Mouse (Mus musculus) lung, embryonic 15.5 days (tissue): Measurements from ENCODE around the gene Kcnj15. TPM values are rescaled to one million over a fixed set of nuclear protein-coding genes. Genes with fewer than 3 reads are reported as not detected.

Source experiments
- ATAC-seq: fragments of 200-750 bp; cut with Nextera tagmentation; 2 replicates; pipeline ENCODE4 v1.8.0; 2017; ENCODE audit warnings: moderate number of reproducible peaks, borderline replicate concordance; ENCODE audit not compliant: low FRiP score, low TSS enrichment; ENCODE audit errors: extremely low read depth
- H3K27ac ChIP-seq: fragments of 300-500 bp; sonication (generic); 2 replicates; pipeline ENCODE4 v1.5.1; 2015; ENCODE audit warnings: moderate library complexity, mild to moderate bottlenecking, inconsistent platforms
- H3K27me3 ChIP-seq: fragments of 300-500 bp; sonication (generic); 2 replicates; pipeline ENCODE4 v1.6.1; 2015; ENCODE audit warnings: inconsistent platforms
- H3K36me3 ChIP-seq: fragments of 300-500 bp; sonication (generic); 2 replicates; pipeline ENCODE4 v1.6.1; 2015; ENCODE audit warnings: inconsistent platforms
- H3K4me1 ChIP-seq: fragments of 300-500 bp; sonication (generic); 2 replicates; pipeline ENCODE4 v1.6.1; 2015; ENCODE audit warnings: inconsistent platforms
- H3K4me2 ChIP-seq: fragments of 300-500 bp; sonication (generic); 2 replicates; pipeline ENCODE4 v1.6.1; 2015; ENCODE audit warnings: inconsistent platforms, mild to moderate bottlenecking, moderate library complexity
- H3K4me3 ChIP-seq: fragments of 300-500 bp; sonication (generic); 2 replicates; pipeline ENCODE4 v1.5.1; 2015; ENCODE audit warnings: mild to moderate bottlenecking, inconsistent platforms
- H3K9ac ChIP-seq: fragments of 300-500 bp; sonication (generic); 2 replicates; pipeline ENCODE4 v1.6.1; 2015; ENCODE audit warnings: inconsistent platforms
- H3K9me3 ChIP-seq: fragments of 300-500 bp; sonication (generic); 2 replicates; pipeline ENCODE4 v1.6.1; 2016; ENCODE audit warnings: inconsistent platforms
- WGBS: fragments of 180-500 bp; shearing (Covaris S2); methylation state at CpG from one replicate; pipeline ENCODE4 v1.1.7; 2015; 5-methylcytosine and 5-hydroxymethylcytosine counted together
- polyA plus RNA-seq: library from polyadenylated mRNA; unstranded; fragments of >200 nt; fragmentation: Nextera tagmentation; extraction: Ambion mirVana; gene quantifications from 2 replicates; pipeline ENCODE4 v1.2.1, GENCODE M21; 2015

Kcnj15 gene
- polyA plus RNA-seq, 1 experiment from 2014 or later: 1.9 TPM

DNA sequence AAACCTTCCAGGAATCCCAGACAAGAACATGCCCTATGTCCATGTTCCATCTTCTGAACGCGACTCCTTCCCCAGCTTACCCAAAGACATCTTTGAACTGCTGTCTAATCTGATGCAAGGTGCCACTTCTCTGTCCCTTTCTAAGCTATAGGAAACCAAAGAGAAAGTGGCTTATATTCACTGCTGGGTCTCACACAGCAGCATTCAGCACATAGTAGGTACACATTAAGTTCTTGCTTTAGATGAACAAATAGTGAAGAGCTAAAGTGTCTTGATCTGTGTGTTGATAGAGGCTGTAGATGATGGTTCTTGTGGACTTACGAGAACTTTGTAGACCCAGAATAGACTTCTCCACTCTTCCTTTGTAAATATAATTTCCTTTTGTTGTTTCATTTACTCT is 23.0 kb downstream of the Kcnj15 start:
- H3K27ac ChIP-seq: no peak overlapping the region
- ATAC-seq: no peak
- H3K9me3 ChIP-seq: no peaks in the 10 kb centered on the region
- H3K9ac ChIP-seq: no peak overlapping the region
- H3K27me3 ChIP-seq: no peaks in the 10 kb centered on the region
- no peak overlapping the region for H3K4me2 ChIP-seq
- no peaks in the 10 kb centered on the region for H3K36me3 ChIP-seq
- H3K4me1 ChIP-seq: peaks cover 9% of the 10 kb centered on the region; the same call in 1 of the 2 replicates
- H3K4me3 ChIP-seq: no peak overlapping the region
- WGBS: 92% methylated on average over 3 of the region's 3 CpGs

DNA sequence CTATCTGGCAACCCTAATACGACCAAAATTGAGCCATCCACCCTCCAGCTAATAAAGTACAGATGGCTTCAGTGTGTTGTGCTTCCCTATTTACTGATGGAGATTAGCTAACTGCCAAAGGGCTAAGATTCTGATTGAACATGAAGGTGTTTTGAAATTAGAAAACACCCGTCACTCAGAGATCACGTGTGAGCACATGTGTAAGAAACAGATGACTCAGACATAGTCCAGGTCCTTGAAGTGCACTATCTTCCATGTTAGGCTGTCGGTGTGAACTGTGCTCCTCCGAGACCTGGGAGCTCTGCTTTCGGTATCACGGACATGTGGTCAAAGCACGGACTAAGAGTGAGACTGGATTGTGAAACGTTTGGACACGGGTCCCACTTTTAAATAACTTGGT is 26.0 kb downstream of the Kcnj15 start:
- H3K27me3 ChIP-seq: no peaks in the 10 kb centered on the region
- no peak overlapping the region for H3K4me2 ChIP-seq
- 85% methylated on average over 10 of the region's 10 CpGs for WGBS
- no peak overlapping the region for H3K4me3 ChIP-seq
- no peaks in the 10 kb centered on the region for H3K36me3 ChIP-seq
- no peak overlapping the region for H3K9ac ChIP-seq
- H3K27ac ChIP-seq: no peak overlapping the region
- ATAC-seq: no peak
- no peaks in the 10 kb centered on the region for H3K9me3 ChIP-seq
- H3K4me1 ChIP-seq: peaks cover 9% of the 10 kb centered on the region; the same call in 1 of the 2 replicates

DNA sequence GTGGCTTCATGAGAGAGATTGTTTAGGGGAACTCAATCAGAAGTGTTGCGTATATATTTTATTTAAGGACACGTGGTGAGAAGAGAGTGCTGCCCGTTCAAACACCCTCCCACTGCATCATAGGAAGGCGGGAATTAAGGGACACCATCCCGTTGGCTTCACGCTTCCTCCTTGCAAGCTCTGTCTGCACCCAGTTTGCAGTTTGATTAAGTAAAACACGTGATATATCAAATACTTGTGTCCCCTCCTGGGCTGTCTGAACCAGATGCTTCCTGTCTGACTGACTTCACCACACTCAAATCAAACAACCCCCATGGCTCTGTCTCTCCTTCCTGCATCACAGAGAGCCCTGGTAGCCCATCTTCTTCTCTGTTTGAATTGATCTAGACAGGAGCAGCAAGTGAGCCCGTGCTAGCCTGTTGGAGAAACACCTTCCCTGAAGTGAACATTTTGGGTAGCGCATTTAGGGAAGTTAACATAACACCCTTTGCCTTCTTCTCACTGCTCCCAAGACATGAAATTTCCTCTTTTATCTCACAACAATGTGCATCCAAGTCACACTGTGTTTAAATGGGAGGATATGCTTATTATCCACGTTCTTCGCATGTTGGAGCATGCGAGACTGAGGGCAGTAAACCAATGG is 26.8 kb downstream of the Kcnj15 start:
- H3K36me3 ChIP-seq: no peaks in the 10 kb centered on the region
- no peak for ATAC-seq
- no peak overlapping the region for H3K4me3 ChIP-seq
- 0 out of 2 replicates have a peak, but pooled peaks cover 1% of the 10 kb centered on the region for H3K4me1 ChIP-seq
- no peak overlapping the region for H3K9ac ChIP-seq
- no peak overlapping the region for H3K27ac ChIP-seq
- no peaks in the 10 kb centered on the region for H3K27me3 ChIP-seq
- H3K9me3 ChIP-seq: no peaks in the 10 kb centered on the region
- WGBS: 50% methylated on average over 12 of the region's 12 CpGs
- H3K4me2 ChIP-seq: no peak overlapping the region

DNA sequence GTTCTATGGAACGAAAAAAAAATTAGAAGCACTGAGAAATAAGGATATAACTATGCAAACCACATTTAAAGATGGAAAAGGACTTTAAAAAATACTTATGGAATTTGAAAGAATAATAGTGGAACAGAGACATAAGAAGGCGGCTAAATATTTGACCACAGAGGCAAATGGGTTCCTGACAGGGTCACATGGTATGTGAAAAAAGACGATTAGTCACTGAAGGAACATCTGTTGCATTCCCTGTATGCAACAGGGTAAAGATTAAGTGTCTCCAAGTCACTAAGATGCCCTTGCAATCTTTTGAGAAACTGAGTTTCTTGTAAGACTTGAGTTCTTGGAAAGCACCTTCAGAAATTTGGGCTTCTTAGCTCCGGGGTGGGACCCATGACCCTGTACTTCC is 27.7 kb downstream of the Kcnj15 start:
- no peak for ATAC-seq
- H3K36me3 ChIP-seq: no peaks in the 10 kb centered on the region
- no peaks in the 10 kb centered on the region for H3K9me3 ChIP-seq
- H3K27ac ChIP-seq: no peak overlapping the region
- no peak overlapping the region for H3K4me2 ChIP-seq
- H3K27me3 ChIP-seq: no peaks in the 10 kb centered on the region
- H3K4me3 ChIP-seq: no peak overlapping the region
- 77% methylated on average over 4 of the region's 4 CpGs for WGBS
- no peak overlapping the region for H3K9ac ChIP-seq
- H3K4me1 ChIP-seq: no peaks in the 10 kb centered on the region

DNA sequence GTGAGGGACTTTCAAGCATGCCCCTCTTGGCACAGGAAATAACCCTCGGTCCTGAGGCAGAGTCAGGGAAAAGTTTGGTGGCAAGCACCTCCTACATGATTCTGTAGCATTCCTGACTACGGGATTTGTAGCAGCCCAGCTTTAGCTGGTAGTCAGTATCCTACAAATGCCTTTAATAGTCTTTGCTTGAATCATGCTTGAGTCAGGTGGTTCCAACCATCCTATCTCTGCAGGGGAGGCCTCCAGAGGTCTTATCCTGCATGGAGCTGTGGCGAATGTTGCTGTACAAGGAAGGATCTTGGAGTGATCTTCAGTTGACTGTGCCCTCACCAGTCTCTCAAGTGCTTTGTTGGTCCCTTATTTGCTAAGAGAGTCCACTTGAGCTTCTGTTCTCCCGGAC is 28.4 kb downstream of the Kcnj15 start:
- ATAC-seq: no peak
- no peak overlapping the region for H3K9ac ChIP-seq
- no peak overlapping the region for H3K27ac ChIP-seq
- H3K4me1 ChIP-seq: no peaks in the 10 kb centered on the region
- 72% methylated on average over 4 of the region's 4 CpGs for WGBS
- no peaks in the 10 kb centered on the region for H3K9me3 ChIP-seq
- no peak overlapping the region for H3K4me2 ChIP-seq
- H3K4me3 ChIP-seq: no peak overlapping the region
- H3K36me3 ChIP-seq: no peaks in the 10 kb centered on the region
- no peaks in the 10 kb centered on the region for H3K27me3 ChIP-seq

DNA sequence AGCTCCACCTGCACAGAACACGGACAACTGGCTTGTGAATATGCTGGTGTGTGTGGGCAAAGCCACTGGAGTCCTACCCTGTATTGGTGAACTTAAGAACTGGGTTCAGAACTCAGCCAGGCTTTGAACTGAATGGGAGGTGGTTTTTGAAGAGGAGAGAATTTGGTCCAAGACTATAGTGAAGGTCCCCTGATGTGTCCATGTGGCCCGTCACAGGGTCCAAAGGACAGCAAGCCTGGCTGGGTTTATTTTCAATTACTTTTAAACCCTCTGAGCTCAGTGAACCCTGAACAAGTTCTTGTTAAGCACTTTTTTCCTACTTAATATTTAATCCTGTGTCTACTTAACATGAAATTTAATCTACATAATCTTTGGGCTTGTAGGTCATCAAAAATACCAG is 30.3 kb downstream of the Kcnj15 start:
- Histone ChIP-seq H3K9ac (no peak overlapping the region), H3K4me3 (no peak overlapping the region), H3K27ac (no peak overlapping the region), H3K9me3 (no peaks in the 10 kb centered on the region), H3K4me1 (peaks cover 11% of the 10 kb centered on the region), H3K27me3 (no peaks in the 10 kb centered on the region), H3K4me2 (no peak overlapping the region), H3K36me3 (no peaks in the 10 kb centered on the region)
- ATAC-seq: no peak
- WGBS: 84% methylated on average over 2 of the region's 2 CpGs

DNA sequence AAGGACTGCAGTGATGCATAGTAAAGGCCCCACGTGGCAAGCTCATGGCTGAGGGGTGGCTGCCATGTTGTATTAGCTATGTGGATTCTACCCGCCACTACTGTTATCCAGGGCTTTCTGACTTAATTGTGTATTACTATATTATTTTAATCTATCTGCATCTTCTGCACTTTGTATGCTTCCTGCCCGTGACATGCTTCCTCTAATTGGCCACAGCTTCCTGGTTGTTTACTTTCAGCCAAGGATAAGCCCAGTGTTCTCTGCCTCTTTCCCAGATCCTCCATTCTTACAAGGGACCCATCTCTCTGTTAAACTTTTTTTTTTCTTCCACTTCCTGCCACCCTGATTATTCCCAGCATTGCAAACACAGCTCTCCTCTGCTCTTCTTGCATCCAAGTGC is 32.0 kb downstream of the Kcnj15 start:
- ATAC-seq: no peak
- no peak overlapping the region for H3K4me3 ChIP-seq
- 0 out of 2 replicates have a peak, but pooled peaks cover 4% of the 10 kb centered on the region for H3K9me3 ChIP-seq
- H3K9ac ChIP-seq: no peak overlapping the region
- H3K4me1 ChIP-seq: peaks cover 11% of the 10 kb centered on the region
- no peaks in the 10 kb centered on the region for H3K36me3 ChIP-seq
- WGBS: 61% methylated on average over 3 of the region's 3 CpGs
- H3K27me3 ChIP-seq: no peaks in the 10 kb centered on the region
- H3K4me2 ChIP-seq: no peak overlapping the region
- H3K27ac ChIP-seq: no peak overlapping the region

DNA sequence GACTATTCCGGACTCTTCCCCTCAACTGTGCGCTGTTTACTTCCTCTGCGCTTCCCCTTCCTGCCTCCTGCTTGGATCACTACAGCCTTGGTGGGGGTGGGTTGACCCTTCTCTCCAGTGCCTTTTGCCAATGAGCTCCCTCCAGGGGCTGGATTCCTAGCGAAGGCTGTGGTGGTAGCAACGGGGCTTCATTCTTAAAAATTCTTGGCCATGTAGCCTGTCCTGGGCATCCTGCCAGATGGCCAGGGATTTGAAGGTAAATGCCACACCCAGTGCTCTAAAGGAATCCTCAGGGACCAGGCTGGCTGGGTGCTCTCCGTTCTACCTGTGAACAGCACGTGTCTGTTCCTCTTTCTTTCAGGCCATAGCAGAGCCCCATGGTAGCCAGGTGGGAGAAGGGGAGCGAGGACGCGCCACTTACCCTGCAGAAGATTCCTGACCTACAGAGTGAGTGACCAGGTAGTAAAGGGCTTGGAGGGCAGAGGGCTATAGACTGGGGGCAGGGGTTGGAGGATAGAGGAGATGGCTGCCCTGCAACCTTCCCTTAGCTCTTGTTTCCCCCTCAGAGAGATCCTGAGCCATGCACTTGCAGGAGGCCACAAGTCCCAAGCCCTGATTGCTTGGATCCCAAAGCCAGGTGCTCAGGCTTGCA is 34.2 kb downstream of the Kcnj15 start:
- Histone ChIP-seq H3K4me3 (no peak overlapping the region), H3K4me1 (peaks cover 11% of the 10 kb centered on the region), H3K36me3 (no peaks in the 10 kb centered on the region), H3K27ac (peak overlapping the region; percentile 78), H3K27me3 (no peaks in the 10 kb centered on the region), H3K4me2 (peak overlapping the region; percentile 35), H3K9ac (no peak overlapping the region), H3K9me3 (0 out of 2 replicates have a peak, but pooled peaks cover 4% of the 10 kb centered on the region)
- peak; percentile 72 for ATAC-seq
- WGBS: 47% methylated on average over 10 of the region's 10 CpGs

DNA sequence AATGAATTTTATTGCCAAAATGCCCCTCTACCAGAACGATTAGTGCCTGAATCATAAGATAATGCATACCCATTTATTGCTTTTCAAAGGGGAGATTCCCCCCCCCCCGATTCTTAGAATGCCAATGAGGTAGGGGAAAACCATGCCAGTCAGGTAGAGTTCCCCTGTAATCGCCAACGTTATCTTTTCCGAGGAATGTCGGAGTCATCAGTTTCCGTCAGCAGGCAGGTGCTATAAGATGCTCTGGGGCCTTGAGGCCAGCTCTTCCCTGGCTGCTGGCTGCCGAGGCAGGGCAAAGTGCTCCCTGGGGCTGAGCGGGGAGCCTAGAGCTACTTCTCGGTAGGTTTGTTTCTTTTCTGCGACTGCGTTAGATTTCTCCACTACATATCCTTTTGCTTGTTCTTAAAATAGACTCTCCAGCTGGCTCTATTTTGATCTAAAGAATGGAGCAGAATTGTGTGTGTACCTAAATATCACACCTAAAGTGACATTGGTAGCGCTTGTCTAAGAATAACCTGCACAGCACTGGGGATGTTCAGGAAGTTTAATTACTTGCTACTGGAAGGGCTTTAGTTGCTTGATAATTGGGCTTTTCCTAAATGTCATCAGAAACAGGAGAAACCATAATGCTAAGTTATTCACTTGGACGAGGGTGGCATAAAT is 35.6 kb downstream of the Kcnj15 start:
- Histone ChIP-seq H3K4me2 (no peak overlapping the region), H3K27ac (no peak overlapping the region), H3K4me1 (peaks cover 11% of the 10 kb centered on the region), H3K9me3 (0 out of 2 replicates have a peak, but pooled peaks cover 4% of the 10 kb centered on the region), H3K4me3 (no peak overlapping the region), H3K9ac (no peak overlapping the region), H3K27me3 (no peaks in the 10 kb centered on the region), H3K36me3 (no peaks in the 10 kb centered on the region)
- ATAC-seq: no peak
- 64% methylated on average over 14 of the region's 14 CpGs for WGBS

DNA sequence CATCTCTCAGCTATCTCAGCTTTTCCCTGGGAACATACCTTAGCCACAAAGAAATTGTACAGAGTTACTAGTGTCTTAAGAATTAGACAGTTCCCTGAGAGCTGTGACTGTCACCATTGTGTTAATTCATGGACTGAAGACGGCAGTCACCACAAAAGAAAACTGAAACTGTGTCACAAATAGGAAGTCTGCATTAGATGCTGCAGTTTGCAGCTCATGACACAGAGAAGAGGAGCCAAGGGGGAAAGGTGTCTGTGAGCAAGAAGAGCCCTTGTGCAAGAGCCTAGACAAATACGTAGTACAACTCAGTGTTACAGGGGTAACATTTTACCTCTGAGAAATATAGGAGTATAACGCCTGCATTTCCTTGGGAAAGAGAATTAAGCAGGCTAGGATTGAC is 40.3 kb downstream of the Kcnj15 start:
- H3K27me3 ChIP-seq: no peaks in the 10 kb centered on the region
- H3K9ac ChIP-seq: no peak overlapping the region
- 0 out of 2 replicates have a peak, but pooled peaks cover 4% of the 10 kb centered on the region for H3K9me3 ChIP-seq
- no peak for ATAC-seq
- H3K36me3 ChIP-seq: no peaks in the 10 kb centered on the region
- H3K27ac ChIP-seq: no peak overlapping the region
- H3K4me2 ChIP-seq: no peak overlapping the region
- H3K4me1 ChIP-seq: no peaks in the 10 kb centered on the region
- no peak overlapping the region for H3K4me3 ChIP-seq
- 27% methylated on average over 3 of the region's 3 CpGs for WGBS

DNA sequence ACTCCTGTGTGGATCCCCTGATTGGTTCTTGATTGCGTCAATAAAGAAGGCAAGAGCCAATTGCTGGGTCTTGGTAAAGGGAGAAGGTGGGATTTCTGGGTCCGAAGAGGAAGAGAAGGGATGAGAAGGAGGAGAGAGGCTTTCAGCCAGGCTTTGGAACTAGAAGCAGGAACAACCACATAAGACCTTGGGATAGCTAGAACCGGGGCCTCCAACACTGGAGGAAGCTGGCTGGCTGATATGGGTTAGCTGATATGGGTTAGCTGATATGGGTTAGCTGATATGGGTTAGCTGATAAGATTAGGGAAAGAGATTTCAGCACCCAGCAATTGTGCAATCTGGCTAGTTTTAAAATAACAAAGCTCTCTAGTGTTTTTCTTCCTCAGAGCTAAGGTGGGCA is 44.3 kb downstream of the Kcnj15 start:
- no peak overlapping the region for H3K4me3 ChIP-seq
- H3K27ac ChIP-seq: no peak overlapping the region
- H3K36me3 ChIP-seq: no peaks in the 10 kb centered on the region
- no peak for ATAC-seq
- H3K4me2 ChIP-seq: no peak overlapping the region
- H3K9ac ChIP-seq: no peak overlapping the region
- WGBS: 71% methylated on average over 3 of the region's 3 CpGs
- H3K9me3 ChIP-seq: no peaks in the 10 kb centered on the region
- H3K4me1 ChIP-seq: peaks cover 7% of the 10 kb centered on the region
- no peaks in the 10 kb centered on the region for H3K27me3 ChIP-seq

DNA sequence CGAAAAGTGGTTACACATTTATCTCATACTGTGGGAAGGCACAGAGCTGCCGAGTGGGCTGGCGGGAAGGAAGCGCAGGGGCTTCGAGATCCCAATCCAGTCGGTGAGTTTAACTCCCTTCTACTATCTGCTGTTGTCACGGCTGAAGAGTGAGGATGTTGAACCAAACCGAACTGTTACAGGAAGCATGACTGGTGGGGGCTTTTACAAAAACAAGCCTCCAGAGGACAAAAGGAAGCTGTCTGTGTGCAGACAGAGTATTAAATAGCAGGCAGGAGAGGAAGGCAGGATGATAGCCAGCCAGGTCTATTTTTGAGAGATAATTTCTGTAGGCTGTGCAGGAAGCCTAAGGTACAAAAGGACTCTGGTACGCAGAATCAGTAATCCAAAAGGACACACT is 46.3 kb downstream of the Kcnj15 start:
- no peak overlapping the region for H3K4me2 ChIP-seq
- no peaks in the 10 kb centered on the region for H3K9me3 ChIP-seq
- 0 out of 2 replicates have a peak overlapping the region, but pooled peaks have one; percentile 29 for H3K27ac ChIP-seq
- ATAC-seq: no peak
- peaks cover 7% of the 10 kb centered on the region for H3K4me1 ChIP-seq
- no peak overlapping the region for H3K4me3 ChIP-seq
- 34% methylated on average over 9 of the region's 9 CpGs for WGBS
- no peaks in the 10 kb centered on the region for H3K36me3 ChIP-seq
- H3K9ac ChIP-seq: no peak overlapping the region
- H3K27me3 ChIP-seq: no peaks in the 10 kb centered on the region
